In the genomic region with DNA sequence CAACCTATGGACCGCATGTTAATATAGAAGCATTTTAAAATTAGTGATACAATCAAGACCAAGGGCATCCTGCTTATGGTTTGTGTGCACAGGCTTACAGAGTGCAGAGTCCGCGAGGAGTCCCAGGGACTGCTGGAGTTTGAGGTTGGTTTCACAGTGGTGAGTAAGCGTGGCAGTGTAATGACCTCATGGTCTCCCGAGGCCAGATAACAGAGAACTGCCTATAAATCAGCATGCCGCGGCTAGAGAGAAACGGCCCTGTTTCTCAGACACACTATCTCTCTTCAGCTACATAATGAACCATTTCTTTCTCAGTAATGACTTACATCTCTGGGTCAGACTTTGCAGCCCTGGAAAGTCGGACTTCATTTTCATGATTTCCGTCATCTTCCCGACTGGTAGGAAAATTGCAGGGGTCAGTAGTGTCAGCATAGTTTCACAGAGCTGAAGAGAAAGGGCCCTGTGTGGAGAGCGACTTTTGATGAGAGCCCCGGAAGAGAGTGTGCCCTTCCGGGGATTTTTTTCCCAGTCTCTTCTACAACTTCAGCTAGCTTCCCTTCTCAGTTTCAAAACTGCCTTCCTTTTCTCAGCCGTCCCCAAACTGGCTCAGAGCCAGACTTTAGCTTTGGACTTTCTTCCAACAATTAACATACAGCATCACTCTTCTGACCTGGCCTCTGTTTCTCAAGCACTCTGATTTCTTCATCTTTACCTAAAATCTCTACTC, we compare ENCODE assay signal across 8 mouse cellular contexts. TPM values are rescaled to one million over a fixed set of nuclear protein-coding genes. Genes with fewer than 3 reads are reported as not detected.
DNase-seq lines count a peak whose midpoint lies in the region; ATAC-seq and TF ChIP-seq lines count a peak whose summit lies in the region.

No protein-coding gene starts in this region.

- H3K27me3 ChIP-seq in Patski: peaks cover 2% of the 10 kb centered on the region
- no peaks in the 10 kb centered on the region for H3K27me3 ChIP-seq in heart, embryonic 14.5 days (ENCODE audit: control insufficient read depth, insufficient read depth, low read length)

- POLR2A ChIA-PET in Patski (lab: Charles Lee): interaction anchor here (0.7 to 1.3 kb wide), 5 partner anchors 121 to 802 kb away, joined by 3 to 7 read pairs (median 3); partner anchors contain the start of gene Supt20

- peak overlapping the region; percentile 48 for H3K4me2 ChIP-seq in heart, embryonic 14.5 days (ENCODE audit: low read length)

- in situ Hi-C loops in Patski (cut with MboI; ENCODE audit: low pct_unique_long_range_greater_than_20kb): loop anchor here (10.0 to 25.0 kb wide), 3 partner anchors 179 to 706 kb away; no protein-coding TSS in a partner anchor

- H3K9me3 ChIP-seq in heart, embryonic 14.5 days (ENCODE audit: control insufficient read depth, low read length): no peaks in the 10 kb centered on the region

- 40% methylated on average over 15 of the region's 15 CpGs for WGBS in heart, embryonic 14.5 days

- peaks cover 0 to 2% of the 10 kb centered on the region in 2 experiments; a peak in 2 of 4 replicates for H3K4me1 ChIP-seq in heart, embryonic 14.5 days (ENCODE audit: control insufficient read depth in 2 of 2, insufficient read depth in 2 of 2, low read length in 2 of 2)

- no peaks in the 10 kb centered on the region for H3K36me3 ChIP-seq in heart, embryonic 14.5 days (ENCODE audit: control insufficient read depth, insufficient read depth, low read length)

- no peak overlapping the region for H3K9ac ChIP-seq in heart, embryonic 14.5 days (ENCODE audit: low read length)

- CTCF ChIA-PET in Patski (lab: Charles Lee): interaction anchor here (0.8 to 2.4 kb wide), 38 partner anchors 9 to 373 kb away, joined by 3 to 30 read pairs (median 4); partner anchors contain the start of gene Supt20

- DNase-seq in Patski (ENCODE audit: low read depth, low spot score): peak; percentile 89
- peak; percentile 77 for DNase-seq in embryo, embryonic 10.5 days (ENCODE audit: low spot score)
- DNase-seq in kidney, postnatal 4 days: peak; percentile 58 to 68
- peak; percentile 60 for DNase-seq in neural tube, embryonic 10.5 days (ENCODE audit: extremely low spot score, low spot score)
- DNase-seq in right cerebral cortex, postnatal 14 days: no peak
- DNase-seq in thymus, postnatal 25 days: no peak

- no peak overlapping the region for H3K4me3 ChIP-seq in heart, embryonic 14.5 days (ENCODE audit: control insufficient read depth in 1 of 2, insufficient read depth in 1 of 2, low read depth in 1 of 2, low read length in 2 of 2)

- peak; percentile 98 for ATAC-seq in Patski
- peak; percentile 77 for ATAC-seq in heart, embryonic 14.5 days (ENCODE audit: insufficient number of reproducible peaks, insufficient read depth, low FRiP score, low read depth)
- ATAC-seq in monocyte, adult 5-6 weeks (replicated peaks; ENCODE audit: insufficient number of reproducible peaks, low FRiP score, low TSS enrichment, poor library complexity, severe bottlenecking): no peak

- TF ChIP-seq CTCF in Patski (IDR thresholded peaks at IDR 0.05): no peak

- peak overlapping the region; percentile 63 to 72 for H3K27ac ChIP-seq in heart, embryonic 14.5 days (replicated peaks in 1 of 2; ENCODE audit: control insufficient read depth in 1 of 2, insufficient read depth in 1 of 2, low read depth in 2 of 2, low read length in 2 of 2)

RNA-seq across cellular contexts. Expression of gene Postn, which starts 2.3 kb away (rescaled TPM):
- 26.6 TPM for polyA plus RNA-seq in Patski (2021)
- 321 and 331 TPM in 2 replicates for polyA plus RNA-seq in heart, embryonic 14.5 days (2014; fragmentation: Nextera tagmentation; extraction: Ambion mirVana)
- total RNA-seq in monocyte, adult 5-6 weeks (2017): not detected in 3 replicates

Comparison
In these comparisons a context has a peak if more than half of its experiments do, and no peak if none do; other contexts are left out.
1. DNase-seq: peak in Patski (single experiment), embryo, embryonic 10.5 days (single experiment), kidney, postnatal 4 days (2 of 2) and neural tube, embryonic 10.5 days (single experiment); none in right cerebral cortex, postnatal 14 days (single experiment) and thymus, postnatal 25 days (single experiment).
2. RNA of gene Postn, which starts 2.3 kb away (polyA plus RNA-seq): 321 to 331 TPM in heart, embryonic 14.5 days; 26.6 TPM in Patski (single experiment); every median in the first group is over 10 times any median in the second.